Mouse (Mus musculus): ENCODE data around the gene Tac2.
A peak's percentile ranks its signal among the peaks of the same experiment; 100 is the strongest.

Tac2 gene

DNA sequence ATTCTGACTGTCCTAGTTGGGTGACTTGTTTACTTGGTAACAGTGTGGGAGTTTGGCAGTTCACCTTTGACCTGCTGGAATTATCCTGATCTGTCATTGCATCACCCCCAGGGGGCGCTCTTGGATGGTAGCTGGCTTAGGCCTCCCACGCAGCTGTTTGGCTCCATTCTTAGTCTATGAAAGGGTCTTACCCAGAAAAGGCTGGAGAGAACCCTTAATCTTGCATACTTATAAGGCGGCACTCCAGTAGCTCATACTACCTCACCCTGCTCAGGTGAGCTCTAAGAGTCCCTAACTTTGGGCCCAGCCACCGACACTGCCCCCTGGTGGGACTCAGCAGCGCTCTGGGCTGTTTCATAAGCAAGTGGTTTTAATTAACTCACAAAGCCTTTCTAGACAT is 20.4 kb downstream of the Tac2 start:
- Histone ChIP-seq H3K4me3 (replicated peaks; ENCODE audit: low read length) (no peak overlapping the region), H3K4me1 (replicated peaks; ENCODE audit: low read depth, low read length) (peaks cover 92% of the 10 kb centered on the region), H3K9me3 (ENCODE audit: low read length) (no peaks in the 10 kb centered on the region), H3K36me3 (ENCODE audit: insufficient read depth, low read length) (peaks cover 59% of the 10 kb centered on the region), H3K27me3 (ENCODE audit: insufficient read depth, low read length) (peaks cover 6% of the 10 kb centered on the region; the same call in 1 of the 2 replicates)
- TF ChIP-seq NANOG (IDR thresholded peaks at IDR 0.05; ENCODE audit: borderline replicate concordance, low read length) (no peak), CTCF (conservative IDR thresholded peaks at IDR 0.05; ENCODE audit: low read length) (peak; percentile 73), POU5F1 (IDR thresholded peaks at IDR 0.05; ENCODE audit: borderline replicate concordance, low read length) (no peak)

DNA sequence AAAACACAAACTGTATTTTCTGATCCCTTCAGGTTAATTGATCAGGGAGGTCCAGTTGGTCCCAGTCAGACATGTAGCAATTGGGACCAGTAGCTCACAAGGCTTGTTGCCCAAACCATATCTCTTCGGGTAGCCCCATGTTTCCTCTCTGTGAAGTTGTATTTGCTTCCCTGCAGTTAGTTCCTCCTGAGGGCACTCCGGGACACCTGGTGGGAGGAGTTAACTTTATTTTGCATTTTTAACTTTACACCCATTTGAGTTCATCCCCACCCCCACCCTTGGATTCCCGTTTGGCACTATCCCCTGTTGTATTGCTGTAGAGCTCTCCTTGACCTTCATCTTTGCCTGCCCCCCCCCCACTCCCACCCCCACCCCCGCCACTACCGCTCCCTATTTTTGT is 21.6 kb downstream of the Tac2 start:
- no peaks in the 10 kb centered on the region for H3K9me3 ChIP-seq (ENCODE audit: low read length)
- H3K4me1 ChIP-seq (replicated peaks; ENCODE audit: low read depth, low read length) = peaks cover 97% of the 10 kb centered on the region
- H3K4me3 ChIP-seq (replicated peaks; ENCODE audit: low read length) = peak overlapping the region; percentile 41
- TF ChIP-seq POU5F1 (IDR thresholded peaks at IDR 0.05; ENCODE audit: borderline replicate concordance, low read length) = no peak
- peaks cover 9% of the 10 kb centered on the region for H3K27me3 ChIP-seq (ENCODE audit: insufficient read depth, low read length)
- H3K36me3 ChIP-seq (ENCODE audit: insufficient read depth, low read length) = peaks cover 59% of the 10 kb centered on the region

GRCm38 (mm10) chr10:127747254-127747653 is 23.0 kb downstream of the Tac2 start:
- peaks cover 47% of the 10 kb centered on the region for H3K36me3 ChIP-seq (ENCODE audit: insufficient read depth, low read length)
- H3K4me1 ChIP-seq (replicated peaks; ENCODE audit: low read depth, low read length) = peaks cover 92% of the 10 kb centered on the region
- no peak for TF ChIP-seq CTCF (conservative IDR thresholded peaks at IDR 0.05; ENCODE audit: low read length)
- no peak for TF ChIP-seq NANOG (IDR thresholded peaks at IDR 0.05; ENCODE audit: borderline replicate concordance, low read length)
- TF ChIP-seq POU5F1 (IDR thresholded peaks at IDR 0.05; ENCODE audit: borderline replicate concordance, low read length) = no peak
- no peaks in the 10 kb centered on the region for H3K9me3 ChIP-seq (ENCODE audit: low read length)
- H3K27me3 ChIP-seq (ENCODE audit: insufficient read depth, low read length) = peaks cover 19% of the 10 kb centered on the region
- H3K4me3 ChIP-seq (replicated peaks; ENCODE audit: low read length) = no peak overlapping the region

GRCm38 (mm10) chr10:127748847-127749612 is 24.8 kb downstream of the Tac2 start:
- Histone ChIP-seq H3K4me3 (replicated peaks; ENCODE audit: low read length) (peak overlapping the region; percentile 72), H3K27me3 (ENCODE audit: insufficient read depth, low read length) (peaks cover 19% of the 10 kb centered on the region), H3K4me1 (replicated peaks; ENCODE audit: low read depth, low read length) (peaks cover 74% of the 10 kb centered on the region), H3K9me3 (ENCODE audit: low read length) (no peaks in the 10 kb centered on the region), H3K36me3 (ENCODE audit: insufficient read depth, low read length) (peaks cover 30% of the 10 kb centered on the region)
- TF ChIP-seq NANOG (IDR thresholded peaks at IDR 0.05; ENCODE audit: borderline replicate concordance, low read length) (no peak), CTCF (conservative IDR thresholded peaks at IDR 0.05; ENCODE audit: low read length) (no peak), POU5F1 (IDR thresholded peaks at IDR 0.05; ENCODE audit: borderline replicate concordance, low read length) (no peak)

GRCm38 (mm10) chr10:127750136-127750777 is 26.0 kb downstream of the Tac2 start:
- H3K27me3 ChIP-seq (ENCODE audit: insufficient read depth, low read length) = peaks cover 19% of the 10 kb centered on the region
- H3K9me3 ChIP-seq (ENCODE audit: low read length) = no peaks in the 10 kb centered on the region
- H3K36me3 ChIP-seq (ENCODE audit: insufficient read depth, low read length) = peaks cover 19% of the 10 kb centered on the region
- H3K4me1 ChIP-seq (replicated peaks; ENCODE audit: low read depth, low read length) = peaks cover 63% of the 10 kb centered on the region
- H3K4me3 ChIP-seq (replicated peaks; ENCODE audit: low read length) = peak overlapping the region; percentile 72
- TF ChIP-seq NANOG (IDR thresholded peaks at IDR 0.05; ENCODE audit: borderline replicate concordance, low read length) (no peak), CTCF (conservative IDR thresholded peaks at IDR 0.05; ENCODE audit: low read length) (no peak), POU5F1 (IDR thresholded peaks at IDR 0.05; ENCODE audit: borderline replicate concordance, low read length) (no peak)

GRCm38 (mm10) chr10:127751548-127751947 is 27.3 kb downstream of the Tac2 start, which contains the start of gene Gpr182:
Gene Gpr182, minus strand, starts transcription at chr10:127751732.
- Histone ChIP-seq H3K27me3 (ENCODE audit: insufficient read depth, low read length) (peaks cover 19% of the 10 kb centered on the region), H3K4me3 (replicated peaks; ENCODE audit: low read length) (peak within 1 kb of the TSS; percentile 72), H3K36me3 (ENCODE audit: insufficient read depth, low read length) (peaks cover 8% of the 10 kb centered on the region; the same call in 1 of the 2 replicates), H3K4me1 (replicated peaks; ENCODE audit: low read depth, low read length) (peaks cover 58% of the 10 kb centered on the region), H3K9me3 (ENCODE audit: low read length) (no peaks in the 10 kb centered on the region)
- TF ChIP-seq CTCF (conservative IDR thresholded peaks at IDR 0.05; ENCODE audit: low read length) (no peak), POU5F1 (IDR thresholded peaks at IDR 0.05; ENCODE audit: borderline replicate concordance, low read length) (no peak), NANOG (IDR thresholded peaks at IDR 0.05; ENCODE audit: borderline replicate concordance, low read length) (no peak)

DNA sequence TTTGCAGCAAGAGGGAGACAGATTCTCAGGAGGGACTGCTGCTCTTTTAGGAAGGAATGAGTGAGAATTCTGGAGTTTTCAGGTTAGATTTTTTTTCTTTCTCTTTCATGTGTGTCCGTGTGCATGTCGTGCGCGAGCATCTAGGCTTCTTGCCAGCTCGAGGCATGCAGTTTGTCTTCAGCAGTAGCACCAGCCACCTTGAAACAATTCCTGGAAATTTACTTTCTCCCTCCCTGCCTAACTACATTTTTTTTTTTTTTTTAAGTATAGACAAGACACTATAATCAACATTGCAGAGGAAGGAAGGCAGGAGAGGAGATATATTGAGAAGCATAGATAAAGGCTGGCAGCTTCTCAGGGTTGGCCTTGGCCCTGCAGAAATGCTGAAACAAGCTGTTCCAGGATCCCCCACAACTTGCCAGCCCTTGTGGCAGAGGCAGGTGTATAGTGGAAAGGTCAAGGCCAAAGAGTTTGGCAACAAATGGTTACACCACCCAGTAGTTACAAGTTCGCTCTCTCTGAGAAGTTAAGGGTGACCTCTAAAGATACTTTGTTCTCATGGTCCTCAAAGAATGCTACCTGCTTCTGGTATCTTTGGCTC is 30.4 kb downstream of the Tac2 start:
- Histone ChIP-seq H3K4me3 (replicated peaks; ENCODE audit: low read length) (no peak overlapping the region), H3K4me1 (replicated peaks; ENCODE audit: low read depth, low read length) (peaks cover 29% of the 10 kb centered on the region), H3K36me3 (ENCODE audit: insufficient read depth, low read length) (no peaks in the 10 kb centered on the region), H3K27me3 (ENCODE audit: insufficient read depth, low read length) (peaks cover 19% of the 10 kb centered on the region), H3K9me3 (ENCODE audit: low read length) (peaks cover 6% of the 10 kb centered on the region; the same call in 1 of the 2 replicates)
- TF ChIP-seq NANOG (IDR thresholded peaks at IDR 0.05; ENCODE audit: borderline replicate concordance, low read length) (no peak), POU5F1 (IDR thresholded peaks at IDR 0.05; ENCODE audit: borderline replicate concordance, low read length) (no peak), CTCF (conservative IDR thresholded peaks at IDR 0.05; ENCODE audit: low read length) (no peak)

DNA sequence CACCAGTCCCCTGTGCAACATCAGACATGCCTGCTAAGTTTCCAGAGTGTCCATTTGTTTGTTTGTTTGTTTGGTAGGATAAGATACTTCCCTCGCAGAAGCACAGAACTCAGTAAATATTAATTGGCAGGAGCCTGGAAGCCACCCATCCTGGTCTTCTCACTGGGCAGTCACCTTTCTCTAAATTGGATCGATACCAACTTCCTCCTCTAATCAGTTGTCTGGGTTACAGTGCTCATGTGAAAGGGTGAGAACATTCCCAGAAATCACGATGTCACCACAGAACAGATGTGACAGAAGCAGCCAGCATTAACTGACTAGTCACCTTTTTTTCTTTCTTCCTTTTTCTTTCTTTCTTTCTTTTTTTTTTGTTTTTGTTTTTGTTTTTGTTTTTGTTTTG is 31.0 kb downstream of the Tac2 start:
- peaks cover 6% of the 10 kb centered on the region; the same call in 1 of the 2 replicates for H3K9me3 ChIP-seq (ENCODE audit: low read length)

More for the DNA sequence above, 31.0 kb downstream of the Tac2 start:
- Histone ChIP-seq H3K4me3 (replicated peaks; ENCODE audit: low read length) (no peak overlapping the region), H3K36me3 (ENCODE audit: insufficient read depth, low read length) (no peaks in the 10 kb centered on the region), H3K4me1 (replicated peaks; ENCODE audit: low read depth, low read length) (peaks cover 23% of the 10 kb centered on the region), H3K27me3 (ENCODE audit: insufficient read depth, low read length) (peaks cover 17% of the 10 kb centered on the region)
- TF ChIP-seq POU5F1 (IDR thresholded peaks at IDR 0.05; ENCODE audit: borderline replicate concordance, low read length) (no peak), CTCF (conservative IDR thresholded peaks at IDR 0.05; ENCODE audit: low read length) (no peak), NANOG (IDR thresholded peaks at IDR 0.05; ENCODE audit: borderline replicate concordance, low read length) (no peak)

Measured in E14TG2a.4 (cell line).